Mouse (Mus musculus): Measurements from ENCODE around the gene Clhc1.

The Clhc1 gene

GRCm38 (mm10) chr11:29560990-29561389, 13.2 kb downstream of the Clhc1 start:
- in situ Hi-C loops (cut with MboI; ENCODE audit: low sequenced_read_pairs), result no loop called here

GRCm38 (mm10) chr11:29563406-29563805, 15.7 kb downstream of the Clhc1 start:
- in situ Hi-C loops (cut with MboI; ENCODE audit: low sequenced_read_pairs), result no loop called here

DNA sequence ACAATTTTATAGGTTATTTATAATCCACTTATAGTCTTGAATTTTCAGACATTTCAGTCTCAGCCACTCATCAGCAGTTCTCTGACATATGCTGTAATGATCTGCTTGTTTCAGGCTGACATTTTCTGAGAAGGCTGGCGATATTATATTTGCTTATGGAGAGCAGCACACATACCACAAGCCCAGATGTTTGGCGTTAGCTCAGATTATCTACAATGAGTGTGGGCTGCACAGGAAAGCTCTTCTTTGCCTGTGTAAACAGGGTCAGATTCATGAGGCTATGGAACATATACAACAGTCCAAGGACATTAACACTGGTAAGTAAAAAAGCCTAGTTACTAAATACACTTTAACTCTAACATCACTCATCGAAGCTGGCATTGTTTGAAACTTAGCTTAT, 23.8 kb downstream of the Clhc1 start:
- in situ Hi-C loops (cut with MboI; ENCODE audit: low sequenced_read_pairs), result no loop called here

- in situ Hi-C loops (cut with MboI; ENCODE audit: low sequenced_read_pairs), result no loop called here
Measured at GRCm38 (mm10) chr11:29572656-29573055, 24.9 kb downstream of the Clhc1 start.

DNA sequence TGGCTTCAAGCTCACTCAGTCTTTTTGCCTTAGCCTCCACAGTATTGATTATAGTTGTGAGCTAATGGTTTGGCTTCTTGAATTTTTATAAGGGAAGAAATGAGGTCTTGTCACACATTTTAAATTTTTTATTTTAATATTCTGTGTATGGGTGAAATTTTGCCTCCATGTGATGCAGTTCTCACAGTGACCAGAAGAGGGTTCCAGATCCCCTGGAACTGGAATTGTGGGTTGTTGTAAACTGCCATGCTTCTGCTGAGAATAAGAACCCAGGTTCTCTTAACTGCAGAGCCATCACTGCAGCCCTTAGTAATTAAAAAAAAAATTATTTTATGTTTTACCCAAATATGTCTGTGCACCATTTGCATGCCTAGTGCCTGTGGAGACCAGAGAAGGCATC, 31.9 kb downstream of the Clhc1 start:
- in situ Hi-C loops (cut with MboI; ENCODE audit: low sequenced_read_pairs), result no loop called here

DNA sequence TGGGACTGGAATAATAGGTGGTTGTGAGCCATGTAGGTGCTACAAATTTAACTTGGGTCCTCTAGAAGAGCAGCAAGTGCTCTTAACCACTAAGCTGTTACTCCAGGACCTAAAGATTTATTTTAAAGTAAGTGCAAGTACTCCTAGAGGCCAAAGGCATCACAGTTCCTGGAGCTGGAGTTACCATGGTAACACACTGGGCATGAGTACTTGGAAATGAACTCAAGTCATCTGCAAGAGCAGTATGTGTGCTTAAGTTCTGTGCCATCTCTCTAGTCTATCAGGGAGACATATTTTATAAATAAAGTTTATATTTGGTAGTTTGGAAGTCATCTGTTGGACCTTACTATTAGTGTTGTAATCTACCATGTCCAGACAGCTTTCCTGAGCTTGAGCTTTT, 47.5 kb downstream of the Clhc1 start:
- in situ Hi-C loops (cut with MboI; ENCODE audit: low sequenced_read_pairs), result no loop called here

GRCm38 (mm10) chr11:29597159-29597558, 49.4 kb downstream of the Clhc1 start:
- in situ Hi-C loops (cut with MboI; ENCODE audit: low sequenced_read_pairs), result no loop called here

DNA sequence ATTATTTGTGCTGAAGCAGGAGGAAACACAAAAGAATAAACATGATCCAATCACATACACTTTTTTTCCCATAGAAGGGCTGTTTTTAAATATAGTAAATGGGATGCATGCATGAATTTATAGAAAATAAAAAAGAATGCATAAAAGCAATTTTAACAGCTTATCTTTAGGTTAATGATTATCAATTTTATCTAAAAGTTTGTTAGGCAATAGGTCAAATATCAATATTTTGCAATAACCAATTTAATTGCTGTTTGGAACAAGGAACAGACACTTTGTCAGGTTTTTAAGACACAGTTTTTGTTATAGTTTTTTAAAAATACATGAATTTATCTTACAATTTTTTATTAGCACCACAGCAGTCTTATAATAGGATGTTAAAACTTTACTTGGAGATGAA, 51.2 kb downstream of the Clhc1 start:
- in situ Hi-C loops (cut with MboI; ENCODE audit: low sequenced_read_pairs), result no loop called here

DNA sequence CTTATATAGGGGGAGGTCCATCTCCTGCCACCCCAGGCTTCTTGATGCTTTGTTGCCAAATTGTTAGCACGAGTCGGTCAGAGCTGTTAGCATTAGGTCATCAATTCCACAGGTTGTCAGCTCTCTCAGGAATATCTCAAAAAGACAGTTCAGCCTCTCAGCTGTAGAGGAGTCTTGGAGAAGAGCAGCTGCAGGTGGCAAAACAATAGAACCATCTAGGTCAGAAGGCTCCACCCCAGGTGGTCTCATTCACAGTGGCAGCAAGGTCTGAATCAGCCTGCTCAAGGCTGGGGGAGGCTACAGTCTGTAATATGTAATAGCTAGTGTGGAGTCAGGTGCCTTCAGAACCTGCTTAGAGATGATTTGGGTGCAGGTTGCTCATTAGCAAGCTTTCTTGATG, 55.8 kb downstream of the Clhc1 start:
- in situ Hi-C loops (cut with MboI; ENCODE audit: low sequenced_read_pairs), result no loop called here

DNA sequence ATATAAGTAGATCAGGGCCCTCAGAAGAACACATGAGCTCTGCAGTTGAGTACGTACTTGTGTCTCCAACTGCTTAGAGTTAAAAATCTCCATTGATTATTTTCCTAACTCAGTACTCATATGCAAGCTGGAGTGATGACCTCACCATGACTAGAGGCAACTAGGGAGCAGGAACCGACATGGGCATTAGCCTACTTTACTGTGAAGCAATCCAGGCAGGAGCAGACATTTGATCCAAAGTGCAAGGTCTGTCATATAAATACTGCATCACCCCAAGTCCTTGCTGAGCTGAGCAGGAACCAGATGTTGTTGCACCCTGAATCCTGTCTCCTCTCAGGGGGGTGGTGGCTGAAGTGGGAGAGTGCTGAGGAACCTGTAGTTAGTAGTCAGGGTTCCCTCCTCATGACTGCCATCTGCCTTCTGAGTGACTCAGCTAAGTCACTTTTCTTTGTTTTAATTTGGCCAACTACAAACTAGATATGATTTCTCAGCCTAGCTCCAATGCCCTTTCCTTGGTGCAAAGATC, 59.8 kb downstream of the Clhc1 start:
- in situ Hi-C loops (cut with MboI; ENCODE audit: low sequenced_read_pairs), result no loop called here

- in situ Hi-C loops (cut with MboI; ENCODE audit: low sequenced_read_pairs), result no loop called here
Measured at GRCm38 (mm10) chr11:29609756-29610468, 62.2 kb downstream of the Clhc1 start.

DNA sequence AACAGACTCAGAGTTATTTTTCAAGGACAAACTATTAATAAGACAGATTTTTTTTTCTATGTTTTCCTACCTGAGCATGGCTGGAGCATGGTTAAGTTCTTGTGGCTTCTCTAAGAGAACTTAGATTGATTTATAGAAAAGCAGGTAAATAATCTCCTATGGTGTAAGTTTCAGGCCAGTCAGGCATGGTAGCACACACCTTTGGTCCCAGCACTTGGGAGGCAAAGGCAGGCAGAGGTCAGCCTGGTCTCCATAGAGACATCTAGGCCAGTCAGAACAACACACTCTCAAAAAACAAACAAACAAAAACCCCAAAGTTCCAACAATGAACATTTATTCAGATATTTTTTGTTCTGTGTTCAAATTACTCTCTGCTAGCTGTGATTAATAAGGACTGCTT, 64.3 kb downstream of the Clhc1 start:
- in situ Hi-C loops (cut with MboI; ENCODE audit: low sequenced_read_pairs), result no loop called here

DNA sequence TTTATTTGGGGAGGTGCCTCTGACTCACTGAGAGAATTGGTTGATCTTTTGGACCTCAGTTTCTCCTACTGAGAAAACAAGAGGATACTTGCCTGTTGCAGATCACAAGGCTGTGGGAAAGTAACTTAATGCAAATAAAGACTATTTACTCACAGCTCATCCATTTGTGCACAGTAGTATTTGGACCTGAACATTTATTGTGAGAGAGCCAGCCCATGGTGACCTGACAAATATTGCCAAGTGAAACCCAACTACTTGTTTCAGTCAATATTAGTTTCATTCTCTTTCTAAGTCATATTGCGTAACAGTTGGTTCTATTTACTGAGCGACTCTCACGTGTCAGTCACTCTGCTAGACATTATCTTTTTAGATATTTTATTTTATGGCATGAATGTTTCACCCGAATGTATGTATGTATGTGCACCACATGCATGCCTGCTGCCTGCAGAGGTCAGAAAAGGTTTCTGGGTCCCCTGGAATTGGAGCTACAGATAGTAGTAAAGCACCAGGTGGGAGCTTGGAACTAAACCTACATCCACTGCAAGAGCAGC, 65.5 kb downstream of the Clhc1 start:
- in situ Hi-C loops (cut with MboI; ENCODE audit: low sequenced_read_pairs), result no loop called here

GRCm38 (mm10) chr11:29614217-29614924, 66.6 kb downstream of the Clhc1 start:
- in situ Hi-C loops (cut with MboI; ENCODE audit: low sequenced_read_pairs), result no loop called here

DNA sequence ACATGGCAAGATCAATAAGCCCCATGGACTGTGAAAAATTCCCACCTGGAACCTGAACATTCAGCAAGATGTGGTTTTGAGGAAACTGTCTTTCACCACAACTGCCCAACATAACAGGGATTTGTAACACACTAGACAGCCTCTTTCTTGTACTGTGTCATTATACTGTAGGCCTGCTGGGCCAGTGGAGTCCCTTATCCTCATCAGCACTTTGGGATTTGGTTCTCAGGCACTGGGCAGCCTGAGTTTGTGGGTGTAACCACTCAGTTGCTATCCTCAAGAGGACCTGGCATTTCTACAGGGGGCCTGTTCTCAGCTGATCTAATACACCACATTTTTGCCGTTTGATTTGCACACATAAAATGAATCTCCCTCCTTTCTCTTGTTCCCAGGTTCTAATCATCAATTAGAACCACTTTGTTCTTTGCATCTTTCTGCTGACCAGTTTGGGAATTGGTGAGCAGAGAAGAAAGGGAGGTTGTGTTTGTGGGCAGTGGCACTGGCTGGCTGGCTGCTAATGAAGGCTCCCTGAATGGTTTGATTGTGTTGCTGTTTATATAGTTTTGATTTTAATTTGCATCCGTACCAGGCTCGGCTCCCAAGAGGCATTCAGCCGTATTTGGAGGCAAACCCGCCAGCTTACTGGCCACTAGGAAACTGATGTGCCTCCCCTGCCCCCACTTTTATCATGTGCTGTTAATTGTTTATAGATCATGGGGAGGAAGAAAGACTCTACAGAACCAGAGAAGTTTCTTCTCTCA, 74.5 kb downstream of the Clhc1 start:
- in situ Hi-C loops (cut with MboI; ENCODE audit: low sequenced_read_pairs), result no loop called here

DNA sequence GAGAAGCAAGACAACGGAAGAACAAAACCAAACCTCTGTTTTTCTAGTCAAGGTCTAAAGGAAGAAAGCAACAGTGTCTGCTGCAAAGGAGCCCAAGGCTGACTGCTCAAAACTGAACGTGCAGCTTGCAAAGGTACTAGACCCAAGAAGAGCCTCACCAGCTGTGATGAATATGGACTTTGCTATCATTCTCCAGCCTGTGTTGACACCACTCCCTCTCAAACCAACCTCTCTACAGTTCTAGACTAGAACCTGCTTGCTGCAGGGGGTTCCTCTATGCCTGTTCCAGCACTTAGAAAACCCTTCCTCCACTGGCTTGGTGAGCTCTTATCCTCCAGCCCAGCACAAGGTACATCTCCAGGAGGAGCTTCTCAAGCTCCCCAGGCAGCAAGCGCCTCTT, 75.6 kb downstream of the Clhc1 start:
- in situ Hi-C loops (cut with MboI; ENCODE audit: low sequenced_read_pairs), result no loop called here

DNA sequence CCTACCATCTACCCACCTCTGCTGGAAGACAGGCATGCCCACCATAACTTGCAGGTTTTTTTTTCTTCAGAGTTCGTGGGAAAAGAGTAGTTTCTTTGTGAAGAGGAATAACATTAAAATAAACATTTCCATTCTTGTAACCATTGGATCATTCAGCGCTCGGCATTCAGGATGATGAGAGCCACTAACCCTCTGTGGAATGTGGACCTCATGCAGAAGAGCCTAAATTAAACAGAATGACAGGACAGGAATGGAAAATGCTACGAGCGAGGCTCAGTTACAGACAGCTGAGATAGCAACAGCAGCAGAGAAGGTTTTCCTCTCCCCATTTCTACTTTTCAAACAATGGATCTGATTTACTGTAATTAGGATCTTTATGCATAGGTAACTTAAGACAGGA, 78.8 kb downstream of the Clhc1 start:
- in situ Hi-C loops (cut with MboI; ENCODE audit: low sequenced_read_pairs), result no loop called here

DNA sequence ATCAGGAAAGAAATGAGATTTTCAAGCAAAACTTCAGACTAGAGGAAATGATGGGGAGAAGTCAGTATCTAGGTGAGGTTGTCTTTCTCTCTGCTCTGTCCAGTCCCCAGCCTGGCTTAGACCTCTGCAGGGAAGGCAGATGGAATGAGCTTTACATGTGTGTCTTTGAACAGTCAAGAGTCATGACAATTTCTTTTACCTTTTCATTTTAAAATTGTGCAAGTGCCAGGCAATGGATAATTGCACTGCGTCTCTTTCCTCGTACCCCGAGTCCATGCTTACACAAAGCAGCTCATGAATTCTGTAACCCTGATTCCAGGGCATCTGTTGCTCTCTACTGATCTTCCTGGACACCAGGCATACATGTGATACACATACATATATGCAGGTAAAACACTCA, 80.0 kb downstream of the Clhc1 start:
- in situ Hi-C loops (cut with MboI; ENCODE audit: low sequenced_read_pairs), result no loop called here
